Mouse (Mus musculus) brain, adult 2 months (tissue): ENCODE measurements around the gene Epas1.

ENCODE experiments used
- DNase-seq: peaks from one replicate; pipeline ENCODE4 v3.0.0; 2011; ENCODE audit warnings: low read depth, low spot score

The Epas1 gene

GRCm38 (mm10) chr17:86753130-86753821 is at the start of gene Epas1:
TSS of gene Epas1 (plus strand) at chr17:86753700.
- DNase-seq = peak; percentile 76

- DNase-seq = no peak
These were observed 48.3 kb upstream of the Epas1 start for GRCm38 (mm10) chr17:86705236-86705635.

- DNase-seq = no peak
These were observed 47.0 kb upstream of the Epas1 start for GRCm38 (mm10) chr17:86706467-86706866.

- no peak for DNase-seq
These were observed 43.7 kb upstream of the Epas1 start for GRCm38 (mm10) chr17:86709803-86710202.

- no peak for DNase-seq
These were observed 43.1 kb upstream of the Epas1 start for GRCm38 (mm10) chr17:86710379-86710778.

- no peak for DNase-seq
These were observed 41.6 kb upstream of the Epas1 start for GRCm38 (mm10) chr17:86711949-86712348.

- DNase-seq = no peak
These were observed 40.9 kb upstream of the Epas1 start for GRCm38 (mm10) chr17:86712601-86713000.

- DNase-seq = no peak
These were observed 39.9 kb upstream of the Epas1 start for GRCm38 (mm10) chr17:86713591-86713990.

- peak; percentile 76 for DNase-seq
These were observed 28.6 kb upstream of the Epas1 start for GRCm38 (mm10) chr17:86724786-86725415.

GRCm38 (mm10) chr17:86726480-86726879 is 27.0 kb upstream of the Epas1 start:
- peak; percentile 35 for DNase-seq

GRCm38 (mm10) chr17:86727031-86727430 is 26.5 kb upstream of the Epas1 start:
- no peak for DNase-seq

GRCm38 (mm10) chr17:86731273-86731672 is 22.2 kb upstream of the Epas1 start:
- no peak for DNase-seq

- DNase-seq = peak; percentile 45
These were observed 21.5 kb upstream of the Epas1 start for GRCm38 (mm10) chr17:86732024-86732423.

GRCm38 (mm10) chr17:86732522-86732921 is 21.0 kb upstream of the Epas1 start:
- no peak for DNase-seq

- DNase-seq = no peak
These were observed 19.9 kb upstream of the Epas1 start for GRCm38 (mm10) chr17:86733644-86734043.

- DNase-seq = no peak
These were observed 15.0 kb upstream of the Epas1 start for GRCm38 (mm10) chr17:86738477-86738876.

- no peak for DNase-seq
These were observed 10.1 kb upstream of the Epas1 start for GRCm38 (mm10) chr17:86743351-86743941.

GRCm38 (mm10) chr17:86744943-86745342 is 8.6 kb upstream of the Epas1 start:
- no peak for DNase-seq

GRCm38 (mm10) chr17:86751373-86751871 is 2.1 kb upstream of the Epas1 start:
- DNase-seq = no peak

GRCm38 (mm10) chr17:86753931-86754805 is 668 bp downstream of the Epas1 start:
- DNase-seq = peak; percentile 36

- no peak for DNase-seq
These were observed 1.5 kb downstream of the Epas1 start for GRCm38 (mm10) chr17:86754806-86755571.
